Mouse (Mus musculus): ENCODE measurements around the gene Spa17. TPM values are rescaled to one million over a fixed set of nuclear protein-coding genes. Genes with fewer than 3 reads are reported as not detected.

The Spa17 gene
- total and polyA plus RNA-seq, 3 experiments: 0.46 to 2.6 TPM; not detected in 1

DNA sequence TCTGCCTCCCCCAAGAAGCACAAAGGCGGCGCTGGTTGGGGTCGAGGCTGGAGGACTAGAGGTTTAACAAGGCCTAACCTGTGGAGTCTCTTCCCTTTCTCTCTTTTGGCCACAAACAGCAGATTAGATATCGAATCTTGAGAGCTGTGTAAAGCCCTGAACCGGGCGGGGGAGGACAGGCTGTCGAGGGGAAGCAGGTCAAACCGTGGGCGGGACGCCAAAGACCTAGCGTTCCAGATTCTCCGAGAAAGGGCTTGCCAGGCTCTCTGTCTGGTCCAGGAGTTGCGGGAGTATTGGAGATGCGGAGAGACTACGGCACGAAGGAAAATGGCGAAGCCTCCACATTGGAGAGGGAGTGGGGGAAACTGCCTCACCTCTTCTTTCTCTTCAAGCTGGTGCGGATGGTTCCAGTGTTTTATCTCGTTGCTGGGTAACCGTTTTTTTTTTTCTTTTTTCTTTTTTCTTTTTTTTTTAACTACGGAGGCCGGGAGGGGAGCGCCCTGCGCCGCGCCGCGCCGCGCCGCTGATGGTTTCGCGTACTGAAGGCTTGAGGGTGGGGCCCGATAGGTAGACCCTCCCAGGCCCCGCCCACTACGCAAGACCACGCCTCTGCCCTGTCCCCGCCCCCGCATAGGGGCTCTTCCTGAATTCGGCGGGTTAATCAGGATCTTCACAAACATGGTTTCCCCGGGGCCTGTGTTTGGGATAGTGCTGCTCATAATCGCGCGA lies at the start of gene Spa17 (continued):
- no peak for TF ChIP-seq TAL1 (IDR thresholded peaks at IDR 0.05; ENCODE audit: low read length)
- TF ChIP-seq MXI1 (IDR thresholded peaks at IDR 0.05; ENCODE audit: low read depth, low read length): peak; percentile 81
- no peak for TF ChIP-seq POLR2AphosphoS5 (IDR thresholded peaks at IDR 0.05; ENCODE audit: borderline replicate concordance, low read depth, low read length)
- TF ChIP-seq CHD2 (IDR thresholded peaks at IDR 0.05; ENCODE audit: low read length): no peak
- peak; percentile 86 for TF ChIP-seq HCFC1 (IDR thresholded peaks at IDR 0.05; ENCODE audit: low read depth, low read length)

DNA sequence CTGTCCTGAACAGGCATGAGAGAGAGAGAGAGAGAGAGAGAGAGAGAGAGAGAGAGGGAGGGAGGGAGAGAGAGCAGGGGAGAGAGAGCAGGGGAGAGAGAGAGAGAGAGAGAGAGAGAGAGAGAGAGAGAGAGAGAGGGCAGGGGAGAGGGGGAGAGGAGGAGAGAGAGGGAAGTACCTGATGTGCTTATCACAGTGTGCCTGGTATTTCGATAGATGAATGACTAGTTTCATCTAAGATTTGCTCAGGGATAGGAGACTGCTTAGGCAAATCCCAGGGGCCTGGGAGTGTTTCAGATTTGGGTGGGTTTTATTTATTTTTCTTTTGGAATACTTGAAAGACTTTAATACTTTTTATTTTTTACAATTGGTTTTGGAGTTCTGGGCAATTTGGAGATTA lies 49.7 kb upstream of the Spa17 start:
- no peaks in the 10 kb centered on the region for H3K79me2 ChIP-seq (ENCODE audit: control insufficient read depth, insufficient read depth, low read length, poor library complexity)
- peaks cover 0 to 36% of the 10 kb centered on the region in 2 experiments; a peak in 2 of 4 replicates for H3K36me3 ChIP-seq (ENCODE audit: control insufficient read depth in 1 of 2, insufficient read depth in 2 of 2, low read length in 2 of 2)
- no peak overlapping the region for H3K4me3 ChIP-seq (ENCODE audit: control insufficient read depth in 1 of 2, insufficient read depth in 1 of 2, low read depth in 2 of 2, low read length in 2 of 2)
- no peak for TF ChIP-seq ELF1 (IDR thresholded peaks at IDR 0.05; ENCODE audit: low read depth, low read length)
- no peak for TF ChIP-seq RAD21 (IDR thresholded peaks at IDR 0.05; ENCODE audit: low read depth, low read length)
- no peak for TF ChIP-seq USF2 (IDR thresholded peaks at IDR 0.05; ENCODE audit: borderline replicate concordance in 1 of 2, insufficient read depth in 1 of 2, low read depth in 1 of 2, low read length in 2 of 2)
- no peak for TF ChIP-seq UBTF (IDR thresholded peaks at IDR 0.05; ENCODE audit: borderline replicate concordance, insufficient read depth, low read depth, low read length)
- no peak for TF ChIP-seq ZC3H11A (IDR thresholded peaks at IDR 0.05; ENCODE audit: low read depth, low read length)
- no peak for TF ChIP-seq TAL1 (IDR thresholded peaks at IDR 0.05; ENCODE audit: low read length)
- TF ChIP-seq MYB (IDR thresholded peaks at IDR 0.05; ENCODE audit: low read depth, low read length): no peak
- no peak for TF ChIP-seq BHLHE40 (IDR thresholded peaks at IDR 0.05; ENCODE audit: borderline replicate concordance, low read depth, low read length)
- no peak for TF ChIP-seq CHD2 (IDR thresholded peaks at IDR 0.05; ENCODE audit: low read length)
- TF ChIP-seq ZNF384 (IDR thresholded peaks at IDR 0.05; ENCODE audit: low read depth, low read length): no peak
- TF ChIP-seq JUND (IDR thresholded peaks at IDR 0.05; ENCODE audit: low read depth, low read length): peak; percentile 90
- no peak for TF ChIP-seq ZKSCAN1 (IDR thresholded peaks at IDR 0.05; ENCODE audit: low read depth, low read length)
- TF ChIP-seq EP300 (IDR thresholded peaks at IDR 0.05; ENCODE audit: low read depth in 1 of 2, low read length in 2 of 2): peak in 1 of 2 experiments; percentile 18; a peak in 1 of 4 replicates
- TF ChIP-seq E2F4 (IDR thresholded peaks at IDR 0.05; ENCODE audit: borderline replicate concordance, low read depth, low read length): no peak
- no peak for TF ChIP-seq NRF1 (IDR thresholded peaks at IDR 0.05; ENCODE audit: insufficient read depth, low read depth, low read length, poor library complexity, severe bottlenecking)
- 0 out of 2 replicates have a peak, but pooled peaks have one; percentile 27 for TF ChIP-seq RCOR1 (IDR thresholded peaks at IDR 0.05; ENCODE audit: low read depth, low read length)
- no peak for TF ChIP-seq SIN3A (IDR thresholded peaks at IDR 0.05; ENCODE audit: low read length)
- TF ChIP-seq CHD1 (IDR thresholded peaks at IDR 0.05; ENCODE audit: low read depth, low read length): no peak
- no peak for TF ChIP-seq POLR2A (IDR thresholded peaks at IDR 0.05; ENCODE audit: control insufficient read depth in 1 of 2, insufficient read depth in 1 of 2, low read depth in 1 of 2, low read length in 2 of 2, poor library complexity in 1 of 2)
- no peak for TF ChIP-seq MAZ (IDR thresholded peaks at IDR 0.05; ENCODE audit: low read depth, low read length)
- no peak for TF ChIP-seq POLR2AphosphoS5 (IDR thresholded peaks at IDR 0.05; ENCODE audit: borderline replicate concordance, low read depth, low read length)
- peak; percentile 33; the same call in 1 of the 2 replicates for TF ChIP-seq TCF12 (IDR thresholded peaks at IDR 0.05; ENCODE audit: low read depth, low read length)
- TF ChIP-seq GATA1 (IDR thresholded peaks at IDR 0.05; ENCODE audit: low read depth, low read length): peak; percentile 56
- TF ChIP-seq MXI1 (IDR thresholded peaks at IDR 0.05; ENCODE audit: low read depth, low read length): no peak
- no peak for TF ChIP-seq MEF2A (IDR thresholded peaks at IDR 0.05; ENCODE audit: extremely low read depth, insufficient replicate concordance, low read depth, low read length, poor library complexity, severe bottlenecking)
- TF ChIP-seq SMC3 (IDR thresholded peaks at IDR 0.05; ENCODE audit: low read depth, low read length): no peak
- no peak for TF ChIP-seq KAT2A (conservative IDR thresholded peaks at IDR 0.05; ENCODE audit: low read depth, low read length)
- TF ChIP-seq HCFC1 (IDR thresholded peaks at IDR 0.05; ENCODE audit: low read depth, low read length): no peak
- TF ChIP-seq GABPA (IDR thresholded peaks at IDR 0.05; ENCODE audit: low read depth, low read length): no peak
- TF ChIP-seq ETS1 (IDR thresholded peaks at IDR 0.05; ENCODE audit: low read depth, low read length): no peak; the same call in 1 of the 2 replicates
- no peak overlapping the region for H3K9ac ChIP-seq (ENCODE audit: control insufficient read depth, low read depth, low read length, poor library complexity, severe bottlenecking)
- no peaks in the 10 kb centered on the region for H3K27me3 ChIP-seq (ENCODE audit: control insufficient read depth in 1 of 2, insufficient read depth in 2 of 2, low read length in 2 of 2)
- no peak overlapping the region for H3K27ac ChIP-seq (ENCODE audit: control insufficient read depth, low read depth, low read length)
- no peaks in the 10 kb centered on the region for H3K9me3 ChIP-seq (replicated peaks; ENCODE audit: insufficient read depth, low read length)
- H3K4me1 ChIP-seq (ENCODE audit: control insufficient read depth in 1 of 2, insufficient read depth in 2 of 2, low read length in 2 of 2): peaks cover 24 to 40% of the 10 kb centered on the region in 2 experiments
- DNase-seq (ENCODE audit: low read depth, low spot score): no peak
